Mouse (Mus musculus): Measurements from ENCODE around the gene Ncbp3. TPM values are rescaled to one million over a fixed set of nuclear protein-coding genes. Genes with fewer than 3 reads are reported as not detected.

Gene Ncbp3
- total and polyA plus RNA-seq, 2 experiments from 2014 or later: 7.0 to 8.9 TPM

DNA sequence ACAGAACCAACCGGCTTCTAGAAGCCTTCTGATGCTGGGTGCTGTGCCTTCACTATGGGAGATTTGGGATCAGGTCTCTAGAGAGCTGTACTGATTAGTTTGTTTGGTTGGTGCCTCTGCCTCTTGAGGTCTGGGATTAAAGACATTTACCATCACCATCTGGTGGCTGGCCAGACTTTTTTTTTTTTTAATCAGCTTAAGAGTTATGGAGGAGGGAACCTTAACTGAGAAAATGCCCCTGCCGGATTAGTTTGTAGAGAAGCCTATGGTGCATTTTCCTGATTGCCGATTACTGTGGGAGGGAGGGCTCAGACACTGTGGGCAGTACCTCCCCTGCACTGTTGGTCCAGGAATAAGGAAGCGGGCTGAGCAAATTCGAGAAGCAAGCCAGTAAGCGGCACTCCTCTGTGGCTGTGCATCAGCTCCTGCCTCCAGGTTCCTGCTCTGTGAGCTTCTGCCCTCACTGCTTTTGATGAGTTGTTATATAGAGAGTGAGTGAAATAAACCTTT is 29.7 kb downstream of the Ncbp3 start:
- Histone ChIP-seq H3K36me3 (replicated peaks; ENCODE audit: control insufficient read depth, insufficient read depth, low read length) (peaks cover 93% of the 10 kb centered on the region), H3K9me3 (replicated peaks; ENCODE audit: control insufficient read depth, low read length) (no peaks in the 10 kb centered on the region), H3K4me2 (ENCODE audit: low read depth, low read length) (no peak overlapping the region), H3K27me3 (ENCODE audit: control insufficient read depth, insufficient read depth, low read length) (no peaks in the 10 kb centered on the region), H3K4me3 (ENCODE audit: low read depth, low read length) (no peak overlapping the region), H3K9ac (replicated peaks; ENCODE audit: low read depth, low read length) (no peak overlapping the region), H3K4me1 (ENCODE audit: control insufficient read depth, insufficient read depth) (no peaks in the 10 kb centered on the region), H3K27ac (ENCODE audit: low read depth) (no peak overlapping the region)
- WGBS: 85% methylated on average over 6 of the region's 6 CpGs
- TF ChIP-seq CTCF (IDR thresholded peaks at IDR 0.05; ENCODE audit: low read depth): no peak
- TF ChIP-seq EP300 (IDR thresholded peaks at IDR 0.05; ENCODE audit: low read depth): no peak
- DNase-seq (ENCODE audit: low spot score) (no peak), ATAC-seq (ENCODE audit: insufficient read depth, low read depth) (no peak)

DNA sequence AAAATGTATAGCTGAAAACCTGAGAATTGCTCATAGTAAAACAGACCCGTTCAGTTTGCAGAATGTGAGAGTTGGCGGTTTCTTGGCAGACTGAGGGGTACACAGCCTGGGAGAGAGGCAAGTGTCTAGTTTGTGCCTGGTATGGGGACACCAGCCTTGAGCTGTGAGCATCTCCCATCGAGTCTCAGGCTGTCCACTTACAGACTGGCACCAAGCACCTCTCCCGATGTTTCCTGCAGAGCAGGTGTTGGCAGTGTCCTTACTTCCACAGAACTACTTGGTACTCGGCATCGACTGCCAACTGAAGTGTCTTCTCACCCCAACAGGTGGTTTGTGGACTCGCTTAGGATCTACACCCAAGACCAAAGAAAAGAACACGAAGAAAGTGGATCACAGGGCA is 31.0 kb downstream of the Ncbp3 start:
- WGBS: 89% methylated on average over 8 of the region's 8 CpGs
- Histone ChIP-seq H3K27ac (ENCODE audit: low read depth) (no peak overlapping the region), H3K27me3 (ENCODE audit: control insufficient read depth, insufficient read depth, low read length) (no peaks in the 10 kb centered on the region), H3K9ac (replicated peaks; ENCODE audit: low read depth, low read length) (no peak overlapping the region), H3K4me1 (ENCODE audit: control insufficient read depth, insufficient read depth) (no peaks in the 10 kb centered on the region), H3K4me3 (ENCODE audit: low read depth, low read length) (no peak overlapping the region), H3K9me3 (replicated peaks; ENCODE audit: control insufficient read depth, low read length) (no peaks in the 10 kb centered on the region), H3K36me3 (replicated peaks; ENCODE audit: control insufficient read depth, insufficient read depth, low read length) (peaks cover 83% of the 10 kb centered on the region), H3K4me2 (ENCODE audit: low read depth, low read length) (no peak overlapping the region)
- ATAC-seq (ENCODE audit: insufficient read depth, low read depth) (no peak), DNase-seq (ENCODE audit: low spot score) (no peak)
- TF ChIP-seq CTCF (IDR thresholded peaks at IDR 0.05; ENCODE audit: low read depth) (no peak), EP300 (IDR thresholded peaks at IDR 0.05; ENCODE audit: low read depth) (no peak)

DNA sequence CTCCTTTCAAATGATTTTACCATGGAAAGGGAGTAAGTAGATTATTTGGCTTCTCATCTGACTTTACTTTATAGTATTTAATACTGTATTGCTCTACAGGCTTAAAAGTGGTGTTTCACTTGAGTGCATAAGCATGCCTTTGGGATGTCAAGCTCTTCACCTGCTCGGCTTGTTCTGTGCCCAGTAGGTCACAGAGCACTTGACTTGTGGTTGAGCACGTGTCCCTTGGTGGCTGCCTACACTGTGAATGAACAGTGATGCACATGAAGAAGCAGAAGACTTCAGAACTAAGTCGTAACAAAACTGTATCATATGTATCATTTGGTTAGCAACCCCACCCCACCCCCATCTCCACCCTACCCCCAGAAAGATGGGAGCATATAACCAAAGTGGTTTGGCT is 32.7 kb downstream of the Ncbp3 start:
- no peak overlapping the region for H3K27ac ChIP-seq (ENCODE audit: low read depth)
- TF ChIP-seq EP300 (IDR thresholded peaks at IDR 0.05; ENCODE audit: low read depth) (no peak), CTCF (IDR thresholded peaks at IDR 0.05; ENCODE audit: low read depth) (no peak)
- WGBS: 78% methylated on average over 3 of the region's 3 CpGs
- peaks cover 2% of the 10 kb centered on the region; the same call in 1 of the 2 replicates for H3K4me1 ChIP-seq (ENCODE audit: control insufficient read depth, insufficient read depth)
- peaks cover 76% of the 10 kb centered on the region for H3K36me3 ChIP-seq (replicated peaks; ENCODE audit: control insufficient read depth, insufficient read depth, low read length)
- H3K4me3 ChIP-seq (ENCODE audit: low read depth, low read length): no peak overlapping the region
- H3K9me3 ChIP-seq (replicated peaks; ENCODE audit: control insufficient read depth, low read length): no peaks in the 10 kb centered on the region
- no peaks in the 10 kb centered on the region for H3K27me3 ChIP-seq (ENCODE audit: control insufficient read depth, insufficient read depth, low read length)
- DNase-seq (ENCODE audit: low spot score) (no peak), ATAC-seq (ENCODE audit: insufficient read depth, low read depth) (no peak)
- no peak overlapping the region for H3K4me2 ChIP-seq (ENCODE audit: low read depth, low read length)
- no peak overlapping the region for H3K9ac ChIP-seq (replicated peaks; ENCODE audit: low read depth, low read length)

DNA sequence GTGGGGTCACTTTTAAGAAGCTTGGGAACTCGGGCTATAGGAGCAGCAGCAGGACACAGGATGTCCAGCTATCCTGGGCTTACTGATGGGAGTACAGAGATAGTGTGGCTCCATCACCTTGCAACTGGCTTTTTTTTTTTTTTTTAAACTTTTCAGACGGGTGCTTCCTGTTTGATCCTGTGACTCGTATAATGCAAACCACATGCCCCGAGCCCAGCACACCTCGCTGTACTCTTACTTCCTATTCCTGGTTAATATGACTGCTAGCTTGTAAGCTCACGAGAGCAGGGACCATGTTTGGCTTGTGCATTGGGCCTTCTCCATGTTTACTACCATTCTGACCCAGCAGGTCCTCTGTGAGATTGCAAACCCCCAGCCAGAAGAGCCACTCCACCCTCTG is 36.7 kb downstream of the Ncbp3 start:
- no peaks in the 10 kb centered on the region for H3K9me3 ChIP-seq (replicated peaks; ENCODE audit: control insufficient read depth, low read length)
- H3K36me3 ChIP-seq (replicated peaks; ENCODE audit: control insufficient read depth, insufficient read depth, low read length): peaks cover 40% of the 10 kb centered on the region
- 72% methylated on average over 6 of the region's 6 CpGs for WGBS
- no peak overlapping the region for H3K9ac ChIP-seq (replicated peaks; ENCODE audit: low read depth, low read length)
- TF ChIP-seq EP300 (IDR thresholded peaks at IDR 0.05; ENCODE audit: low read depth) (no peak), CTCF (IDR thresholded peaks at IDR 0.05; ENCODE audit: low read depth) (no peak)
- no peak overlapping the region for H3K4me3 ChIP-seq (ENCODE audit: low read depth, low read length)
- peaks cover 18% of the 10 kb centered on the region for H3K4me1 ChIP-seq (ENCODE audit: control insufficient read depth, insufficient read depth)
- 0 out of 2 replicates have a peak overlapping the region, but pooled peaks have one; percentile 34 for H3K27ac ChIP-seq (ENCODE audit: low read depth)
- ATAC-seq (ENCODE audit: insufficient read depth, low read depth) (no peak), DNase-seq (ENCODE audit: low spot score) (no peak)
- H3K4me2 ChIP-seq (ENCODE audit: low read depth, low read length): no peak overlapping the region
- no peaks in the 10 kb centered on the region for H3K27me3 ChIP-seq (ENCODE audit: control insufficient read depth, insufficient read depth, low read length)

DNA sequence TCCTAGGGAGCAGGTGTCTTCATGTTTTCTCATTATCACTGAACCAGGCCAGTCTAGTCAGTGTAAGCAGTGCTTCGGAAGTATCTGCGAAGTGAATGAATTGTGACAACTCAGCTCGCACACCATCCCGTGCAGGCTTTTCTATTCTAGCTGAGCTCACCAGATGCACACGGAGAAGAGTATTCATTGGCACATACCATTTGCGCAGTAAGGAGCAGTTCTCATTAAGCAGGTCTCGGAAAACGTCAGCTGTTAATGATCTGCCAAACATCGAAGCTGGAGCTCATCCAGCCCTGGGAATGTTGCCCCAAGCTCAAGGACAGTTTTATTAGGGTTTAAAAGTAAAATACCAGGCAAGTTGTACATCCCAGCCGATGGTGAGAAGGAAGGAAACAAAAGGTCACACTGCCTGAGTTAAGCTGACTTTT is 37.2 kb downstream of the Ncbp3 start:
- DNase-seq (ENCODE audit: low spot score) (no peak), ATAC-seq (ENCODE audit: insufficient read depth, low read depth) (peak; percentile 12; the same call in 1 of the 2 replicates)
- 55% methylated on average over 10 of the region's 10 CpGs for WGBS
- Histone ChIP-seq H3K9ac (replicated peaks; ENCODE audit: low read depth, low read length) (no peak overlapping the region), H3K9me3 (replicated peaks; ENCODE audit: control insufficient read depth, low read length) (no peaks in the 10 kb centered on the region), H3K36me3 (replicated peaks; ENCODE audit: control insufficient read depth, insufficient read depth, low read length) (peaks cover 35% of the 10 kb centered on the region), H3K4me3 (ENCODE audit: low read depth, low read length) (no peak overlapping the region), H3K4me1 (ENCODE audit: control insufficient read depth, insufficient read depth) (peaks cover 18% of the 10 kb centered on the region), H3K4me2 (ENCODE audit: low read depth, low read length) (no peak overlapping the region), H3K27me3 (ENCODE audit: control insufficient read depth, insufficient read depth, low read length) (no peaks in the 10 kb centered on the region), H3K27ac (ENCODE audit: low read depth) (peak overlapping the region; percentile 16; the same call in 1 of the 2 replicates)
- TF ChIP-seq CTCF (IDR thresholded peaks at IDR 0.05; ENCODE audit: low read depth): no peak
- TF ChIP-seq EP300 (IDR thresholded peaks at IDR 0.05; ENCODE audit: low read depth): no peak

DNA sequence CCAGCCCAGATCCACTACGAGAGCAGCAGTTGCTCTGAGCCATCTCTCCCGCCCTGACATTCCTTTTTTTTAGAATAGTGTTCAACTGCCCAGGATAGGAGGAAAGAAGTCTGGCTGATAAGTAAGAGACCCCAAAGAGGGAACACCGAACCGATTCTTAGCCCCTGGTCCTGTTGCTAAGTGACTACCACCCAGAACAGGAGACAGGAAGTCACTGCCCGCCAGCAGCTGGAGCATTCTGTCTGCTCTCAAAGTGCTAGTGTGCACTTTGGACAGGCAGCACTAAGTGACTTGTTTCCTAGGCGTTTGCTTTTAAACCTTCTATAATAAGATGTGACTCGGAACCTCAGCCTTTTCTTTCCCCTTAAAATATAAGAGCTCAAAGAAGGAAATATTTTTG is 37.8 kb downstream of the Ncbp3 start:
- ATAC-seq (ENCODE audit: insufficient read depth, low read depth) (no peak), DNase-seq (ENCODE audit: low spot score) (no peak)
- Histone ChIP-seq H3K36me3 (replicated peaks; ENCODE audit: control insufficient read depth, insufficient read depth, low read length) (peaks cover 29% of the 10 kb centered on the region), H3K4me2 (ENCODE audit: low read depth, low read length) (no peak overlapping the region), H3K4me3 (ENCODE audit: low read depth, low read length) (no peak overlapping the region), H3K9me3 (replicated peaks; ENCODE audit: control insufficient read depth, low read length) (no peaks in the 10 kb centered on the region), H3K9ac (replicated peaks; ENCODE audit: low read depth, low read length) (no peak overlapping the region), H3K27me3 (ENCODE audit: control insufficient read depth, insufficient read depth, low read length) (no peaks in the 10 kb centered on the region), H3K27ac (ENCODE audit: low read depth) (peak overlapping the region; percentile 16; the same call in 1 of the 2 replicates), H3K4me1 (ENCODE audit: control insufficient read depth, insufficient read depth) (peaks cover 18% of the 10 kb centered on the region)
- no peak for TF ChIP-seq CTCF (IDR thresholded peaks at IDR 0.05; ENCODE audit: low read depth)
- no peak for TF ChIP-seq EP300 (IDR thresholded peaks at IDR 0.05; ENCODE audit: low read depth)
- 35% methylated on average over 7 of the region's 7 CpGs for WGBS

Data from heart, postnatal 0 days (tissue).